Mouse (Mus musculus) C2C12 (cell line): ENCODE results near the gene Stoml3.

ENCODE experiments used
- CTCF ChIP-seq: IDR thresholded peaks from one replicate; pipeline ENCODE4 v1.5.1; 2011; ENCODE audit not compliant: control insufficient read depth, insufficient read depth, insufficient read length
- FOSL1 ChIP-seq: IDR thresholded peaks from one replicate; pipeline ENCODE4 v1.8.0; 2011; ENCODE audit warnings: mild to moderate bottlenecking, low read length; ENCODE audit not compliant: poor library complexity, insufficient read depth, severe bottlenecking
- MAX ChIP-seq: IDR thresholded peaks from one replicate; pipeline ENCODE4 v1.6.1; 2011; ENCODE audit warnings: mild to moderate bottlenecking, control low read depth
- MYOD1 ChIP-seq: IDR thresholded peaks from one replicate; pipeline ENCODE4 v1.6.1; 2011; ENCODE audit warnings: low read depth; ENCODE audit not compliant: control insufficient read depth, insufficient read length
- MYOG ChIP-seq: IDR thresholded peaks from one replicate; pipeline ENCODE4 v1.6.1; 2011; ENCODE audit not compliant: control insufficient read depth, insufficient read length; ENCODE audit errors: extremely low read depth

- TF ChIP-seq MYOG (no peak), CTCF (no peak), MYOD1 (no peak), MAX (no peak), FOSL1 (no peak)
Observed at GRCm38 (mm10) chr3:53464146-53464698, 24.2 kb upstream of the Stoml3 start.
